Mouse (Mus musculus): ENCODE results near the gene Nkd1. TPM values are rescaled to one million over a fixed set of nuclear protein-coding genes. Genes with fewer than 3 reads are reported as not detected.

The Nkd1 gene
- polyA plus RNA-seq, 1 experiment from 2014 or later: 49.7 TPM

GRCm38 (mm10) chr8:88628001-88628774 is 107.0 kb downstream of the Nkd1 start:
- Histone ChIP-seq H3K27ac (replicated peaks) (peak overlapping the region; percentile 85; the same call in 1 of the 2 replicates), H3K27me3 (replicated peaks; ENCODE audit: low read depth, poor library complexity, severe bottlenecking) (peaks cover 75% of the 10 kb centered on the region)

GRCm38 (mm10) chr8:88630225-88630624 is 109.1 kb downstream of the Nkd1 start:
- 77% methylated on average over 4 of the region's 4 CpGs for WGBS

More at GRCm38 (mm10) chr8:88628001-88628774, 107.0 kb downstream of the Nkd1 start:
- Histone ChIP-seq H3K4me3 (peak overlapping the region; percentile 72), H3K4me1 (peaks cover 14% of the 10 kb centered on the region), H3K36me3 (replicated peaks) (no peaks in the 10 kb centered on the region), H3K9me3 (no peaks in the 10 kb centered on the region)
- no peak for DNase-seq (ENCODE audit: low spot score)
- WGBS: 60% methylated on average over 14 of the region's 14 CpGs

GRCm38 (mm10) chr8:88631081-88631480 is 109.9 kb downstream of the Nkd1 start:
- Histone ChIP-seq H3K27me3 (replicated peaks; ENCODE audit: low read depth, poor library complexity, severe bottlenecking) (peaks cover 47% of the 10 kb centered on the region), H3K36me3 (replicated peaks) (no peaks in the 10 kb centered on the region), H3K4me1 (peaks cover 24% of the 10 kb centered on the region), H3K9me3 (no peaks in the 10 kb centered on the region), H3K27ac (replicated peaks) (no peak overlapping the region), H3K4me3 (no peak overlapping the region)
- no peak for DNase-seq (ENCODE audit: low spot score)

More at GRCm38 (mm10) chr8:88630225-88630624, 109.1 kb downstream of the Nkd1 start:
- DNase-seq (ENCODE audit: low spot score): no peak
- Histone ChIP-seq H3K4me1 (peaks cover 17% of the 10 kb centered on the region), H3K27me3 (replicated peaks; ENCODE audit: low read depth, poor library complexity, severe bottlenecking) (peaks cover 56% of the 10 kb centered on the region), H3K9me3 (no peaks in the 10 kb centered on the region), H3K36me3 (replicated peaks) (no peaks in the 10 kb centered on the region), H3K4me3 (no peak overlapping the region), H3K27ac (replicated peaks) (no peak overlapping the region)

- Histone ChIP-seq H3K36me3 (replicated peaks) (no peaks in the 10 kb centered on the region), H3K27ac (replicated peaks) (no peak overlapping the region), H3K4me1 (peaks cover 10% of the 10 kb centered on the region; the same call in 1 of the 2 replicates), H3K27me3 (replicated peaks; ENCODE audit: low read depth, poor library complexity, severe bottlenecking) (peaks cover 27% of the 10 kb centered on the region), H3K4me3 (no peak overlapping the region), H3K9me3 (no peaks in the 10 kb centered on the region)
- no peak for DNase-seq (ENCODE audit: low spot score)
- 84% methylated on average over 7 of the region's 7 CpGs for WGBS
Measured at GRCm38 (mm10) chr8:88633343-88633765, 112.2 kb downstream of the Nkd1 start.

- no peaks in the 10 kb centered on the region for H3K9me3 ChIP-seq
- no peak for DNase-seq (ENCODE audit: low spot score)
- peaks cover 10% of the 10 kb centered on the region; the same call in 1 of the 2 replicates for H3K4me1 ChIP-seq
- 83% methylated on average over 14 of the region's 14 CpGs for WGBS
- H3K27me3 ChIP-seq (replicated peaks; ENCODE audit: low read depth, poor library complexity, severe bottlenecking): peaks cover 7% of the 10 kb centered on the region
- no peaks in the 10 kb centered on the region for H3K36me3 ChIP-seq (replicated peaks)
- H3K27ac ChIP-seq (replicated peaks): peak within 1 kb of the TSS; percentile 30; the same call in 1 of the 2 replicates
- no peak within 1 kb of the TSS for H3K4me3 ChIP-seq
Measured at GRCm38 (mm10) chr8:88635474-88636397, 114.6 kb downstream of the Nkd1 start, which contains the start of gene Snx20. TSS of gene Snx20 (minus strand) at chr8:88636128.

- Histone ChIP-seq H3K27ac (replicated peaks) (no peak overlapping the region), H3K36me3 (replicated peaks) (no peaks in the 10 kb centered on the region), H3K4me1 (peaks cover 10% of the 10 kb centered on the region; the same call in 1 of the 2 replicates), H3K27me3 (replicated peaks; ENCODE audit: low read depth, poor library complexity, severe bottlenecking) (peaks cover 2% of the 10 kb centered on the region), H3K9me3 (no peaks in the 10 kb centered on the region), H3K4me3 (no peak overlapping the region)
- WGBS: 86% methylated on average over 9 of the region's 9 CpGs
- DNase-seq (ENCODE audit: low spot score): no peak
Measured at GRCm38 (mm10) chr8:88637092-88638000, 116.2 kb downstream of the Nkd1 start.

GRCm38 (mm10) chr8:88638908-88639307 is 117.8 kb downstream of the Nkd1 start:
- Histone ChIP-seq H3K27ac (replicated peaks) (no peak overlapping the region), H3K27me3 (replicated peaks; ENCODE audit: low read depth, poor library complexity, severe bottlenecking) (no peaks in the 10 kb centered on the region; the same call in 1 of the 2 replicates), H3K4me3 (no peak overlapping the region), H3K4me1 (0 out of 2 replicates have a peak, but pooled peaks cover 6% of the 10 kb centered on the region), H3K36me3 (replicated peaks) (no peaks in the 10 kb centered on the region), H3K9me3 (no peaks in the 10 kb centered on the region)
- no peak for DNase-seq (ENCODE audit: low spot score)
- WGBS: 96% methylated on average over 3 of the region's 3 CpGs

- H3K4me3 ChIP-seq: no peak overlapping the region
- no peak for DNase-seq (ENCODE audit: low spot score)
- peaks cover 25% of the 10 kb centered on the region for H3K27me3 ChIP-seq (replicated peaks; ENCODE audit: low read depth, poor library complexity, severe bottlenecking)
- WGBS: 69% methylated on average over 5 of the region's 5 CpGs
- H3K4me1 ChIP-seq: peaks cover 13% of the 10 kb centered on the region
- no peaks in the 10 kb centered on the region for H3K36me3 ChIP-seq (replicated peaks)
- H3K27ac ChIP-seq (replicated peaks): no peak overlapping the region
- H3K9me3 ChIP-seq: no peaks in the 10 kb centered on the region
Measured at GRCm38 (mm10) chr8:88642734-88643564, 121.8 kb downstream of the Nkd1 start.

Other genes starting within 250 kb of the Nkd1 start
- gene Adcy7, start 249.0 kb upstream of the Nkd1 start, polyA plus RNA-seq (2016; fragmentation: Nextera tagmentation; extraction: Ambion mirVana): 2.4 and 2.6 TPM in 2 replicates
- 86.5 and 88.8 TPM in 2 replicates for gene Brd7, start 159.2 kb upstream of the Nkd1 start, polyA plus RNA-seq (2016; fragmentation: Nextera tagmentation; extraction: Ambion mirVana)
- gene Snx20, start 114.8 kb downstream of the Nkd1 start, polyA plus RNA-seq (2016; fragmentation: Nextera tagmentation; extraction: Ambion mirVana): 0.65 and 0.73 TPM in 2 replicates
- gene Nod2, start 126.0 kb downstream of the Nkd1 start, polyA plus RNA-seq (2016; fragmentation: Nextera tagmentation; extraction: Ambion mirVana): 0.12 and 0.19 TPM in 2 replicates
- gene Cyld, start 175.7 kb downstream of the Nkd1 start, polyA plus RNA-seq (2016; fragmentation: Nextera tagmentation; extraction: Ambion mirVana): 10.5 and 11.2 TPM in 2 replicates